Mouse (Mus musculus): ENCODE measurements around the gene Gm10799.
A peak's percentile ranks its signal among the peaks of the same experiment; 100 is the strongest.
"Not testable (repeated sequence)": the region's sequence is repeated elsewhere in the genome, so short reads cannot be mapped to it uniquely, and the experiment has no call there.

Gm10799 gene

DNA sequence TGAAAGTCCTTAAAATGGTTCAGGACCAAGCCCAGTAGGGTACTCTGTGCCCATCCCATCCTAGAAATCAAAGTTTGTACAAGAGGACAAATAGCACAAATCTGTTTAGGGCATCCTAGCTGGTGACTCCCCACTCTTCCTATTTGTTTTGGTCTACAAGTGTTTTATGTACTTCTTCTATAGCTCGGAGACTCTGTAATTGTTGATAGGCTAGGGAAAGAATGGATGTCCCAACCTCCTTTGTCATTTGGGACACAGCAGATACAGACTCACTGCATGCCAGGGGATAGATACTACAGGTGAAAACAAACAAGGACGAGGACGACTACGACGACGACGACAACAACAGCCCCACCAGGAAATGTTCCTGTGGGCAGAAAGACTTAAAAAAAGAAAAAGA lies at the start of gene Gm10799:
Gene Gm10799 (minus strand): TSS at position 101 of the 400 bp plus-strand sequence.
- DNase-seq (ENCODE audit: low spot score) = not testable (repeated sequence)

DNA sequence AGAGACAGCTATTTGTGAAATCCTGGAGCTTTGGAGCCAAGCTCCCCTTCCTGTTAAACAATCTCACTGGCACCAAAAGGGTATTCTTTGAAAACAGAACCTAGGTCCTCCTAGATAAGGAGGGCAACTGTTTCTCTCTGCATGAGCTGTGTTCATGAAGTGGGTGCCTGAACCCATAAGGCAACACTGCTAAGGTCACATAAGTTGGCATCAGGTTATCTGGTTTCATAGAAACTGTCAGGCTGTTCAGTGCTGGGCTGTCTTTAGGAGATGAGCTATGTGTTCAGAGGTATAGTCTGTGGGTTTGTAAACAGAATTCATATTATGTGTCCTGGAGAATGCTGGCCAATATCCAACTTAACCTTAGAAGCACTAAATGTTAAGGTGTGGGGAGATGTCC lies 48.8 kb upstream of the Gm10799 start:
- DNase-seq (ENCODE audit: low spot score) = not testable (repeated sequence)

DNA sequence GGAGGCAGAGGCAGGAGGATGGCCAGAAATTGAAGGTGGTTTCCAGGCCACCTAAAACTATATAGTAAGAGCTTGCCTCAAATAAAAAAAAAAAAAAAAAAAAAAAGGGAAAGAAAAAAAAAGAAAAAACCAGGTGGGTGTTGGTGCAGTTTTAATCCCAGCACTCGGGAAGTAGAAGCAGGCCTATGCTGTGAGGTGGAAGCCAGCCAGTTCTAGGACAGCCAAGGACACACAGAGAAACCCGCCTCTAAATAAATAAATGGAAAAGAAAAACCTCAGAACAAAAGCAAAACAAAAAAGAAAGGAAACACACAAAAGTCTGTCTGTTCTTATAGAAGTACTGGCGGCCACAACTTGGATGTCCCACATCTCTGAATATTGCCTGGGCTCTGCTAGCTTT lies 46.5 kb upstream of the Gm10799 start:
- DNase-seq (ENCODE audit: low spot score) = no peak

DNA sequence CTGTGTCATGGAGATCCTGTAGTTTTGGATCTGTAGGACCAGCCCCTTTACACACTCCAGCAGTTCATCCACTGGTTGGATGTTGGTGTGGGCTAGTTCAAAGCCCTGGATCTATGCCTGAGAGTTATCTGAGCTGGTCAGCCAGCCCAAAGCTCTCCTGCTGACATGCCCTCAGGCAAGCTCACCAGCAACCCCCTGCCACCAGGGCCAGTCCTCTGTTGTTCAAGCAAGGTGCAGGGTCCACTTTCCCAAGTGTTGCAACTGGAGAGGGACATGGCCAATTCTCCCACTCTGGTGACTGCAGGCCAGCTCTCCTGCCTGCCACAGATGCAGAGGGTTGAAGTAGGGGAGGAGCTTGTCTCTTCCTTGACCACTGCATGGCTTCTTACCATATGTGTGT lies 45.2 kb upstream of the Gm10799 start:
- not testable (repeated sequence) for DNase-seq (ENCODE audit: low spot score)

DNA sequence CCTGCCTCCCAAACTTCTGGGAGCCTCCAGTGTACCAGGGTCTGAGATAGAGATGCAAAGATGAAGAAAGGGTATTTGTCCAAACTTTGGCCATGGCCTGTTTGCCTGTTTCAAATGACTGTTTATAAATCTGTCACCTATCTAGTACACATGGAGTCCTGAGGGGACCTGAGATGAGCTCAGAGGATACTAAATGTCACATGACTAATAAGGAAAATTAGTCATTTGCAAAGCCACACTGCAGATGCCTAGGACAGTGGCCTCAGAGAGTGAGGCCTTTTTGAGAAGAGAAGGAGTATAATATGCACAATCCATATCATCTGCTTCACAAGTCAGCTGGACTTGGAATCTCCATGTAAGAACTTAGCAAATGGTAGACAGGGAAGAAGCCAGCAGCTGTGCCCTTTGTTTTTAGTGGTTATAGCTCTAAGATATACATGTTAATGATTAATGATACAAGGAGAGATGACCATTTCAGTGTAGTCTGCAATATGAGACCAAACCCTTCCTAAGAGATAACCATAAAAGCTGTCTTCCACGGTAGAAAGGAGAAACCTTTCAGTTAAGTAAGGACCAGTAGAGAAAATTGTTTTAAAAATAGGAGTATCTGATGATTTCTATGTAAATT lies 42.9 kb upstream of the Gm10799 start:
- DNase-seq (ENCODE audit: low spot score) = not testable (repeated sequence)

DNA sequence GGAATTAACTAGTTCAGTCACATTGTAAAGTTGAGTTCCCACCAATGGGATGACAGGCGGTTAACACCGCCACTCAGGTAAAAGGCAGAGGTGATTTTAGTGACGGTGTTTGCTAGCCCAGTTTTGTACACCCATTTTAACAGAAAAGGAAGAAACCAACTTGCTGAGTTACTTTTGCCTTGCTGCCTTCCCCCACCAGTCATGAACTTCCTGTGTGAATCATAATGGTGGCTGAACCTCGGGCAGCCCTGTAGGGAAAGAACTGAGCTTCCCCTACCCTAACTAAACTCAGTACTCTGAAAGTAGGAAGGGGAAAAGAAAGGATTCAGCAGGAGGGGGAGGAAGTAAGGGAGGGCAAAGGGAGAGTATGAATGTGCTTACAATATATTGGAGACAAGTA lies 41.7 kb upstream of the Gm10799 start:
- no peak for DNase-seq (ENCODE audit: low spot score)

DNA sequence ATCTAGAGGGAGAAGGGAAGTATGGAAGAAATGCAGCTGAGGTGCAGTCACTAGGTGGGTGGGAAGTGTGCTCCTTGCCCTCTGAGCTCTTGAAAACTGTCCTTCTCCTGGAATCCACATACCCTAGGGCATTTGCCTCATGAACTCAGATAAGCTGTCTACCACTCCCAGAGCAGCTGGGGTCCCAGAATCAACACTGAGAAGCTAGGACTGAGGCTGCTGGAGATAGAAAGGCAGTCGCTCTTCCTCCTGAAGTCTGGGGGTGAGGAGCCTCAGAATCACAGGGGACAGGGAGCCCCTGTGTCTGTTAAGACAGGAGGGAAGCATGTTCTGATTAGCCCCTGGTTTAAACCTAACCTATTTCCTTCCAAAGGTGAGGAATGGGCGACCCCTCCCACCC lies 41.2 kb upstream of the Gm10799 start:
- DNase-seq (ENCODE audit: low spot score) = no peak

DNA sequence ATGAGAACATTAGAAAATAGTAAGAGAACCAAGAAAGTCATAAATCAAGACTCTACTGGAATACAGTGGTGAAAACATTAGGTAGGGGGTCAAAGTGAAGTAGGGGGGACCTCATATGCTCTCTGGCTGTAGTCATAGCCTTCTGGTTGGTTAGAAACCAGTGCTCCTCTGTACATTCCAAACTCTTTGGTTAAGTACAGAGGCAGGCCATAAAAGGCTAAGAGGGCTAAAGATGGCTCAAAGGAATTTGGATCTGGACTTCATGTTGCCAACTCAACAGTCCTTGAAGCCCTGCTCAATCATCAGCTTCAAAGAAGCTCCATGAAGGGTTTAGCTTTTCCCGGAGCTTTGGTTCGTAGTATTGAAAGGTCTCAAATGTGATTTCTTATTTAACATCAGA lies 40.7 kb upstream of the Gm10799 start:
- DNase-seq (ENCODE audit: low spot score) = not testable (repeated sequence)

DNA sequence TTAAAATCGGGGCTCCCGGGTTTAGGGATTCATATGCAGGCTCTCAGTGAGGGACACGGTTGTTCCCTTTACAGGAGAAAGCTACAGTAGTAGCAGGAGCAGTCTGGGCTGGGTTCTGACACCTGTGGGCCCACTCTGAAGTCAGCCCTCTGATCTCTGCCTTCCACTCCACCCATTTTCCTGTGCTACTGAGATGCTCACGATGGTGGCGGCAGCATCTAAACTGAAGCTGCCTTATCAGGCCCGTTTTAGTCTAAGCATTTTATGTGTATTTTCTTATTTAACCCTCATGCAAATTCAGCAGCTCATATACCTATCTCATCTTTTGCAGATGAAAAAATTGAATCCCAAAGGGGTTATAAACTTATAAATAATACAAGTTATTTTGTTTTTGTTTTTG lies 36.5 kb upstream of the Gm10799 start:
- DNase-seq (ENCODE audit: low spot score) = no peak

DNA sequence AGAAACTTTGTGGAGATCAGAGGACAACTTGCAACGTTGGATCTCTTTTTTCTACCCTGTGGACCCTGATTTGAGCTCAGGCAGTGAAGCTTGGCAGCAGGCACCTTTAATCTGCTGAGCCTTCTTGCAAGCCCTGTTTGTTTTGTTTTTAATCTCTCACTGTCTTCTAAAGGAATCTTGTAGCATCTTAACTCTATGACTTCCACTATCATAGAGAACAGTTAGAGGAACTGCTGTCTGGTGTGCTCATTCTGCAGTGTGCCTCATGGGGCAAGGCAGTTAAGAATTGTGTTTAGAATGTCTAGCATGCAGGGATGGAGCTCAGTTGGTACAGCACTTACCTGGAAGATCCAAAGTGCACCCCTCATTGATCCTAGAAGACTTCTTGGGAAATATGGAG lies 31.6 kb upstream of the Gm10799 start:
- no peak for DNase-seq (ENCODE audit: low spot score)

DNA sequence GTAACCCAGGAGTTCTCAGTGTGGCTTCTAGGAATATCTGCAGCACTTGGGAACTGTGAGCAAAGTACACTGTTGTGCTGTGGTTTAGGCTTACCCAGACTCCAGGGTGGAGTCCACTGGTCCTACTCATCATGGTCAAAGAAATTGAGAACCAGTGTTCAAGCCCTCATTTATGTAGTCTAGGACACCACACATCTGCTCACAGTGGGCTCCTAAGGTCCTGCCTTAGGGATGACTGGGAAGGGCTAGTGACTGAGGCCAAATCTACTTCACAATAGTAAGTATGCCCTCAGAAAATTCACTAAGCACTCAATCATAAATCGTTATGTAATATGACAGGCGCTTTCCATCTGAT lies 30.9 kb upstream of the Gm10799 start:
- no peak for DNase-seq (ENCODE audit: low spot score)

DNA sequence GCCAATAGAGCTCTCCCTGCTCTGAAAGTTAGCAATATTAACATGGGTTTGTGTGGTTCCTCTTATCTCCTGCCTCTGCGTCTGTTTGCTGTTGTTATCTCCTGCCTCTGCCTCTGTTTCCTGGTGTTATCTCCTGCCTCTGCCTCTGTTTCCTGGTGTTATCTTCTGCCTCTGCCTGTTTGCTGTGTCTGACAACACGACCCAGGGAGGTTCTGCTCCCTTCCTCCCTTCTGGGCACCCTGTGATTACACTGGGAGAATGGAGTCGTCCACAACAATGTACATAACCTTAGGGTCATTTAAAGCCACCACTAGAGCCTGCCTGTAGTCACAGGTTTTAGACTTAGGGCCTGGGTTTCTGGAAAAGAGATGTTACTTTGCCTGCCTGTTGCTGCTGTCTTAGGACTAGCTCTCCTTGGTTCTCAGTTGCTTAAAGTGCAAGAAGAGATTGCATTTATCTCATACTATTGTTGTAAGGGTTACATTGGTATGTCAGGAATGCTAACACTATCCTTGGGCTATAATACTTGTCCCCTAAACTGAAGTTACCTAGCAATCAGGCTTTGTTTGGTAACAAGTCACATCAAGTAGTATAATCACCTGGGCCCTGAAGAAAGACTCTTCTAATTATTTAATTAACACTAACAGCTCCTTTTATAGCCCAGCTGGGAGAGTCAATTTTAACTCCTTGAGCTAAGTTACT lies 30.3 kb upstream of the Gm10799 start:
- DNase-seq (ENCODE audit: low spot score) = no peak

DNA sequence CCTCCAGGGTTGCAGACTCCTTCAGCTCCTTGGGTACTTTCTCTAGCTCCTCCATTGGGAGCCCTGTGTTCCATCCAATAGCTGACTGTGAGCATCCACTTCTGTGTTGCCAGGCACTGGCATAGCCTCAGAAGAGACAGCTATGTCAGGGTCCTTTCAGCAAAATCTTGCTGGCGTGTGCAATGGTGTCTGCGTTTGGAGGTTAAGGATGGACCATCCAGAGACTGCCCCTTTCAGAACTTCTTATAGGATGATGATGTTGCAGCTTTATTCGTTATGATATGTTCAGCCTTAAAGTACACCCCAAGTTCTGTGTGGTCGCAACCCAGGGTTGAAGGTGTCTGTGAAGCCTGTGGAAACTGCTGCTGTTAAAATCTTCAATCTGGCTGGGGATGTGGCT lies 29.0 kb upstream of the Gm10799 start:
- not testable (repeated sequence) for DNase-seq (ENCODE audit: low spot score)

DNA sequence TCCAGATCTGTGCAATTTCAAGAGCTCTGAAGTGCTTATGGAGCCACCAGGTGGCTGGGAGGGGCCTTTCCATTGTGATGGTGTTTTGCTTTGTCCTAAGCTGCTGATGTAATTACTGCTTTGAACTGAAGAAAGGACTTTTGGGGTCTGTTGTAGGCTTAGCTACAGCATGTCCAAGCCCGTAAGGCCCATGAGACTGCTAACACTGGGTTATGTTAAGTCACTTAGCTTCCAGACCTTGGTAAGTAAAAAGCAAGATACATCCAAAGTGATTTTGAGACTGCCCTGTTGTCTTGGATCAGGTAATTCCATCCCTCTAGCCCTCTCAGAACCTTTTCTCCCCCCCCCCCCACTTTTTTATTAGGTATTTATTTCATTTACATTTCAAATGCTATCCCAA lies 28.4 kb upstream of the Gm10799 start:
- DNase-seq (ENCODE audit: low spot score) = not testable (repeated sequence)

DNA sequence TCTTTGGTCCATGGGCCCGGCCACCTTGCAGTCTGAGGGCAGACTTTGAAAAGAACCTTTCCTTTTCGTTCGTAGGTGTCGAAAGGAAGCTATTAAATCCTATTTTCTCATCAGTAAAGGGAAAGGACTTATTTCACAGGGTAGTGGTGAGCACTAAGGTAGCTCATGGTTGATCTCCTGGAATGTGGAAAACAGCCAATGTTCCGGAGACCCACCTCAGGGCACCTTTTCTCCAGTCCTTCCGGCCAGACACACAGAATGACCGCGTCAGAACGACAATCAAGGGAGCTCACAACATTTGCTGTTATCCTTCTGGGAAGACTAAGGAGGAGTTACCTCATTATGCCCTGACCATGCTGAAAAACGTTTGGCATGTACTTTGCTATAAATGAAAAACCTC lies 27.9 kb upstream of the Gm10799 start:
- DNase-seq (ENCODE audit: low spot score) = no peak

DNA sequence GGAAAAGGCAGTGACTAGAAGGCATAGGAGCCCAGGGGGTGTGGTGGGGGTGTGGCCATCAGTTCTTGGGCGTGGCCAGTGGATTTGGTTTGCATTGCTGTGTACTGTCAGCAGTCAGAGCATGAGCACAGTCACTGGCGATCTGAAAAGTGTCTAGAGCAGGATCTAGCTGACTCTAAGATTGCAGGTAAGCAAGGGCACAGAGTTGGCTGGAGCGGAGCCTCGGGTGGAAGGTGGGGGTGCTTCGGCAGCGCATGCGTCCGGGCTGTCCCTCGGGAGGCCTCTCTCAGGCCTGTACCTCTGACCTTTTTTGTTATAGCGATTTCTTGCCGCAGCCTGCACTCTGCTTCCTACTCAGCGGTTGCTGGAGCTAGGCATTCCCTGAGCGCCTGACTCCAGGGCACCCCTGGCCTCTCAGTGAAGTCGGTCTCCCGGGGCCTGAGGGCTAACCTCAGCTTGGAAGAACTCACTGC lies 27.4 kb upstream of the Gm10799 start, which contains the start of gene Cd59a:
Gene Cd59a (plus strand): TSS at position 61 of the 473 bp plus-strand sequence.
- DNase-seq (ENCODE audit: low spot score) = peak; percentile 85

DNA sequence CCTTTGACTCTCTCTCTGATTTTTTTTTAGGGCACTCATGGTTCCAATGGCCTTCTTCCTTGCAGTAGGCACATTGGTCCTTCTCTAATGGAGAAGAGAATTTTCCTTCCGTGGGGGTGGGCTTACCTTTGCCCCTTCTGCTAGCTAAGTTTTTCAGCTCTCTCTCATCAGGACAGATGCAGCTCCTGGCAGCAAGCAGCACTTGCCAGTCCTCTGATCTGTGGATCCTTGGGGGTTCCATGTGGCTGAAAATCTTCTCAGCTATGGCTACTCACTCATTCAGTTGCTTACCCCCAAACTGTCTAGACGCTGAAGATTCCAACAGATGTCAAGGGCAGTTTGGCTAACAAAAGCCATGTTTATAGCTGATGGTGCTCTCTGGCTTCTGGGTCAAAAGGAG lies 25.0 kb upstream of the Gm10799 start:
- no peak for DNase-seq (ENCODE audit: low spot score)

DNA sequence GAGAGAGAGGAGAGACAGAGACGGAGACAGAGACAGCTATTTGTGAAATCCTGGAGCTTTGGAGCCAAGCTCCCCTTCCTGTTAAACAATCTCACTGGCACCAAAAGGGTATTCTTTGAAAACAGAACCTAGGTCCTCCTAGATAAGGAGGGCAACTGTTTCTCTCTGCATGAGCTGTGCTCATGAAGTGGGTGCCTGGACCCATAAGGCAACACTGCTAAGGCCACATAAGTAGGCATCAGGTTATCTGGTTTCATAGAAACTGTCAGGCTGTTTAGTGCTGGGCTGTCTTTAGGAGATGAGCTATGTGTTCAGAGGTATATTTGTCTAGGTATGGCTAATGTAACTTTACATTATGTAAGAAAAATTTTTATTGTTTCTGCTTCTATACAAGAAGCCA lies 19.2 kb upstream of the Gm10799 start:
- DNase-seq (ENCODE audit: low spot score) = not testable (repeated sequence)

DNA sequence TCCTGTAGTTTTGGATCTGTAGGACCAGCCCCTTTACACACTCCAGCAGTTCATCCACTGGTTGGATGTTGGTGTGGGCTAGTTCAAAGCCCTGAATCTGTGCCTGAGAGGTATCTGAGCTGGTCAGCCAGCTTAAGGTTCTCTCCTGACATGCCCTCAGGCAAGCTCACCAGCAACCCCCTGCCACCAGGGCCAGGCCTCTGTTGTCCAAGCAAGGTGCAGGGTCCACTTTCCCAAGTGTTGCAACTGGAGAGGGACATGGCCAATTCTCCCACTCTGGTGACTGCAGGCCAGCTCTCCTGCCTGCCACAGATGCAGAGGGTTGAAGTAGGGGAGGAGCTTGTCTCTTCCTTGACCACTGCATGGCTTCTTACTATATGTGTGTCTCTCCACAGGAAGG lies 15.7 kb upstream of the Gm10799 start:
- DNase-seq (ENCODE audit: low spot score) = not testable (repeated sequence)

DNA sequence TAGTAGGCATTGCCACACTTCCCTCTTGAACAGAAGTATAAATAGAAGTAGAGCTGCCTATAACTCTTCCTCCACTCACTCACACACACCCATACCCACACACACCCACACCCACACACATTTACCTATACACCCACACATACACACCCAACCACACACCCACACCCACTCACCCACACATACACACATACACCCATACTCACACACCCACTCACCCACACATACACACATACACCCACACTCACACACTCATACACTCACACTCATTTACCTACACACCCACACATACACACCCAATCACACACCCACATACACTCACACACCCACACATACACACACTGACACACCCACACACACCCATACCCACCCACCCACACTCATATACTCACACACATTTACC lies 14.1 kb upstream of the Gm10799 start:
- DNase-seq (ENCODE audit: low spot score) = no peak

DNA sequence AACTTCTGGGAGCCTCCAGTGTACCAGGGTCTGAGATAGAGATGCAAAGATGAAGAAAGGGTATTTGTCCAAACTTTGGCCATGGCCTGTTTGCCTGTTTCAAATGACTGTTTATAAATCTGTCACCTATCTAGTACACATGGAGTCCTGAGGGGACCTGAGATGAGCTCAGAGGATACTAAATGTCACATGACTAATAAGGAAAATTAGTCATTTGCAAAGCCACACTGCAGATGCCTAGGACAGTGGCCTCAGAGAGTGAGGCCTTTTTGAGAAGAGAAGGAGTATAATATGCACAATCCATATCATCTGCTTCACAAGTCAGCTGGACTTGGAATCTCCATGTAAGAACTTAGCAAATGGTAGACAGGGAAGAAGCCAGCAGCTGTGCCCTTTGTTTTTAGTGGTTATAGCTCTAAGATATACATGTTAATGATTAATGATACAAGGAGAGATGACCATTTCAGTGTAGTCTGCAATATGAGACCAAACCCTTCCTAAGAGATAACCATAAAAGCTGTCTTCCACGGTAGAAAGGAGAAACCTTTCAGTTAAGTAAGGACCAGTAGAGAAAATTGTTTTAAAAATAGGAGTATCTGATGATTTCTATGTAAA lies 13.2 kb upstream of the Gm10799 start:
- DNase-seq (ENCODE audit: low spot score) = not testable (repeated sequence)

DNA sequence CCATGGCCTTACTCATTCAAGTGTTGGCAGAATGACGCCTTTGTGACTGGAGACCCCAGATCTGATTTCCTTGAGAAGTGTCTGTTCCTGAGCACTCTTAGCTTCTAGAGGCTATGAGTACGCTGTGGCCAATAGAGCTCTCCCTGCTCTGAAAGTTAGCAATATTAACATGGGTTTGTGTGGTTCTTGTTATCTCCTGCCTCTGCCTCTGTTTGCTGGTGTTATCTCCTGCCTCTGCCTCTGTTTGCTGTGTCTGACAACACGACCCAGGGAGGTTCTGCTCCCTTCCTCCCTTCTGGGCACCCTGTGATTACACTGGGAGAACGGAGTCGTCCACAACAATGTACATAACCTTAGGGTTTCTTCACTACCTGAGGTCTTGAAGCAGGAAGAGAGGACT lies 9.9 kb upstream of the Gm10799 start:
- not testable (repeated sequence) for DNase-seq (ENCODE audit: low spot score)

DNA sequence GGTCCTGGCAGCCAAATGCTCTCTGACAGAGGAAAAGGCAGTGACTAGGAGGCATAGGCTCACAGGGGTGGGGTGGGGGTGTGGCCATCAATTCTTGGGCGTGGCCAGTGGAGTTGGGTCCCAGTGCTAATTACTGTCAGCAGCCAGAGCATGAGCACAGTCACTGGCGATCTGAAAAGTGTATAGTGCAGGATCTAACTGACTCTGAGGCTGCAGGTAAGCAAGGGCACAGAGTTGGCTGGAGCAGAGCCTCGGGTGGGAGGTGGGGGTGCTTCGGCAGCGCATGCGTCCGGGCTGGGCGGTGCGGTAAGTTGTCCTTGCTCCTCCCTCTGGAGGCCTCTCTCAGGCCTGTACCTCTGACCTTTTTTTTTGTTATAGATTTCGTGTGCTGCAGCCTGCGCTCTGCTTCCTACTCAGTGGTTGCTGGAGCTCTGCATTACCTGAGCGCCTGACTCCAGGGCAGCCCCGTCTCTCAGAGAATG lies 1.4 kb upstream of the Gm10799 start, which contains the start of gene Cd59b:
Gene Cd59b (plus strand): TSS at position 146 of the 482 bp plus-strand sequence.
- peak; percentile 37 for DNase-seq (ENCODE audit: low spot score)

All from lung, postnatal 25 days (tissue).